Mouse (Mus musculus) bone marrow, adult 2 months (tissue): ENCODE data around the gene Pirb.

Source experiments
- CTCF ChIP-seq: fragments of 200-500 bp; IDR thresholded peaks from 2 replicates; pipeline ENCODE4 v1.5.1; 2011; ENCODE audit warnings: low read length, control low read depth; ENCODE audit not compliant: control insufficient read depth, insufficient read depth
- POLR2A ChIP-seq: fragments of 200-500 bp; IDR thresholded peaks from 2 replicates; pipeline ENCODE4 v1.6.1; 2011; ENCODE audit warnings: low read depth, mild to moderate bottlenecking, control low read depth, low read length, borderline replicate concordance; ENCODE audit not compliant: control insufficient read depth

DNA sequence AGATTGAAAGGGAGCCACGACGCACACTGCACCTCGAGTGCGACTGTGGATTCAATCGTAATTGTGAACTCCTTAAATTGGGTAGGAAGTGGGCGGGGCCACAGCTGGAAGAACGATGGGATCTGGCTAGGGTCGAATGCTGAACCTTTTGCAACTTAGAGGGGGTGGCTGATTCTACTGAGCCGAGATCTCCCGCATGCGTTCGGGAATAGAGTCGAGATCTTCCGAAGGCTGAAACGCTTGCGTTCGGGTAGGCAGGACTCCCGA is 26.4 kb downstream of the Pirb start:
- no peak for TF ChIP-seq POLR2A
- no peak for TF ChIP-seq CTCF
